Mouse (Mus musculus): Measurements from ENCODE around the gene Mterf2. TPM values are rescaled to one million over a fixed set of nuclear protein-coding genes. Genes with fewer than 3 reads are reported as not detected.

Gene Mterf2
- polyA plus RNA-seq, 1 experiment, result 0.46 TPM

DNA sequence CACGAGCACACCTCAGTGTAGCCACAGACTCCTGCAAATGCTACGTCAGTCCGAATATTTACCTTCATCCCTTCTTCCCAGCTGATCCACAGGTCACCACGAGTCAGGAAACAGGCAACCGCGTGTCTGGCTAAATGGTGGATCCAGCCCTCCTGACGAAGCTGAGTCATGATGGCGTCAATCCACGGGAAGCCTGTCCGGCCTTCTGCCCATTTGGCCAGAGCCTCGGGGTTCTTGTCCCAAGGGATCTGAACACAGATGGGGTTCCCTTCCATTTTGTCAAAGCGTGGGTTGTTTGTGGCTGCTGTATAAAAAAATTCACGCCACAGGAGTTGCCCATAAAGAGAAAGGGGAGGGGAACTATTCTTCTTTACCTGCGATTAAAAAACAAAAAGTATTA, 18.5 kb upstream of the Mterf2 start:
- no peaks in the 10 kb centered on the region for H3K9me3 ChIP-seq
- H3K4me1 ChIP-seq, result peaks cover 3% of the 10 kb centered on the region; the same call in 1 of the 2 replicates
- no peaks in the 10 kb centered on the region for H3K27me3 ChIP-seq (replicated peaks)
- no peak for TF ChIP-seq FLI1 (IDR thresholded peaks at IDR 0.05; ENCODE audit: low read length)
- TF ChIP-seq GATA1 (IDR thresholded peaks at IDR 0.05; ENCODE audit: borderline replicate concordance, low read length), result no peak
- H3K4me3 ChIP-seq (replicated peaks), result no peak overlapping the region
- peaks cover 88% of the 10 kb centered on the region for H3K36me3 ChIP-seq (replicated peaks; ENCODE audit: low read length)

DNA sequence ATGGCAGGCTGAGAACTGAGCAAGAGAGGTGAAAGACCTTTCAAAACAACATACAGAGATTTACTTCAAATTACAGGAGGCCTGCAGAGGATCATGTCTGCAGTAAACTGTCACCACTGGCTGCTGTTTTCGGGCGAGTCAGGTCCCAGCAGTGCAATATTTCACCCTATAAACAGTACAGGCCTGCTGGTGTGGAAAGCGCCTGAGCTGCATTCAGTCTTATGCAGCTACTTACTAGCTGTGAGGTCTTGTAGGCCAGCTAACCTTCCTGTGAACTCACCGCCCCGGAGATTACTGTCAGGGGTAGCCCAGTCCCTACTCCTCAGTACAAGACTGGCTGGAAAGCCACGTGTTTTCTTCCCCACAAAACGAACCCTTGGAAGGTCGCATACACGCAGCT, 13.6 kb upstream of the Mterf2 start:
- Histone ChIP-seq H3K36me3 (replicated peaks; ENCODE audit: low read length) (peaks cover 81% of the 10 kb centered on the region), H3K4me3 (replicated peaks) (no peak overlapping the region), H3K9me3 (no peaks in the 10 kb centered on the region), H3K27me3 (replicated peaks) (no peaks in the 10 kb centered on the region), H3K4me1 (peaks cover 8% of the 10 kb centered on the region)
- no peak for TF ChIP-seq GATA1 (IDR thresholded peaks at IDR 0.05; ENCODE audit: borderline replicate concordance, low read length)
- no peak for TF ChIP-seq FLI1 (IDR thresholded peaks at IDR 0.05; ENCODE audit: low read length)

DNA sequence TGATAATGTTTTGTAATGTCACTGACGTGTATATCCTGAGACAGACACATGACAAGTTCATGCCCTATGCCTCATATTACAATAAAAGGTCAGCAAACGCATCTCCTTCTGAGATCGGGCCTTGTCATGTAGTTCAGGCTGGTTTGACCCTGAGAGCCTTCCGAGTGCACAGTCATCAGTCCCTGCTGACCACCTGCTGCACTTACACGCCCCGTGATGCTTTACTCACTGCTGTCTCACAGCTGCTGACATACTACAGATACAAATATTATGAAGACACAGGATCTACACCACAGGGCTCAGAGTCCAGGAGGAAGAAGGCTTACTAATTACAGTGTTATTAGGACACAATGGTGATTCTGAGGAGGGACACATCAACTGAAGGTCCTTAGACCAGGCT, 8.7 kb upstream of the Mterf2 start:
- Histone ChIP-seq H3K4me1 (peaks cover 4% of the 10 kb centered on the region), H3K9me3 (no peaks in the 10 kb centered on the region), H3K4me3 (replicated peaks) (no peak overlapping the region), H3K36me3 (replicated peaks; ENCODE audit: low read length) (peaks cover 73% of the 10 kb centered on the region), H3K27me3 (replicated peaks) (no peaks in the 10 kb centered on the region)
- TF ChIP-seq GATA1 (IDR thresholded peaks at IDR 0.05; ENCODE audit: borderline replicate concordance, low read length) (no peak), FLI1 (IDR thresholded peaks at IDR 0.05; ENCODE audit: low read length) (no peak)

DNA sequence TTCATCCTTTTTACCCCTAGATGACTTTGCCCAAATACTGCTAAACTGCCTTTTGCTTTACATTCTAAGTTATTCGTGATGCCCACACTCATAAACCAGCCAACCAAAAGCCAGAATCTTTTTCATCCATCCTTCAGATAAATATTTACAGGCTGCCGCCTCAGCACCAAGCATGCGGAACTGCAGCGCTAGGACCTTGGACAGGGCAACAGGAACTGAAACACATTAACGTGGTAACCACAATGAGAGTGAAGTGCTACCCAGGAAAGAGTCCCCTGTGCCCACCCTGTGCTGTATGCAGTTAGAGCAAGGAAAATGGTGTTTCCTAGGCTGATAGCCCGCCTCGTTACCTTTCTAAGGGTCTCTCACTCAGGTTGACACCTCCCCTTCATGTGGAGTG, 626 bp upstream of the Mterf2 start:
- H3K9me3 ChIP-seq, result no peaks in the 10 kb centered on the region
- TF ChIP-seq GATA1 (IDR thresholded peaks at IDR 0.05; ENCODE audit: borderline replicate concordance, low read length) (no peak), FLI1 (IDR thresholded peaks at IDR 0.05; ENCODE audit: low read length) (no peak)
- peaks cover 56% of the 10 kb centered on the region for H3K36me3 ChIP-seq (replicated peaks; ENCODE audit: low read length)
- no peaks in the 10 kb centered on the region for H3K27me3 ChIP-seq (replicated peaks)
- peak overlapping the region; percentile 94 for H3K4me3 ChIP-seq (replicated peaks)
- H3K4me1 ChIP-seq, result peaks cover 48% of the 10 kb centered on the region

DNA sequence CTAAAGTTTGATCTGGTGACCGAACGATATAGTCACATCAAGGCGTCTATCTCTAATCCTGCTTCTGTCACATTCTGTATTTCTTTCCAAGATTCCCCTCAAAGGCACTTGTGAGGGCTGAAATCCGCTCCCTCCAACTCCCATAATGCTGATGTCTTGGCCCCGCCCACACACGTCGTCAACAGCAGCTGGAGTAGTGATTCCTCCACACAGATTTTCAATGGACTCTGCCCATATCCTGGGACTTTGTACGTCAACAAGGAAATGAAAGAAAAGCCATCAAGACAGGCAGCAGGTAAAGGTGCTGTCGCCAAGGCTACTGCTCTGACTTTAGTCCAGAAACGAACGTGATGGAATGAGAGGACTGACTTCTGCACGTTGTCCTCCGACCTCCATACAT, 2.6 kb downstream of the Mterf2 start:
- Histone ChIP-seq H3K4me1 (peaks cover 50% of the 10 kb centered on the region), H3K27me3 (replicated peaks) (no peaks in the 10 kb centered on the region), H3K4me3 (replicated peaks) (no peak overlapping the region), H3K9me3 (no peaks in the 10 kb centered on the region), H3K36me3 (replicated peaks; ENCODE audit: low read length) (peaks cover 61% of the 10 kb centered on the region)
- TF ChIP-seq FLI1 (IDR thresholded peaks at IDR 0.05; ENCODE audit: low read length) (no peak), GATA1 (IDR thresholded peaks at IDR 0.05; ENCODE audit: borderline replicate concordance, low read length) (no peak)

DNA sequence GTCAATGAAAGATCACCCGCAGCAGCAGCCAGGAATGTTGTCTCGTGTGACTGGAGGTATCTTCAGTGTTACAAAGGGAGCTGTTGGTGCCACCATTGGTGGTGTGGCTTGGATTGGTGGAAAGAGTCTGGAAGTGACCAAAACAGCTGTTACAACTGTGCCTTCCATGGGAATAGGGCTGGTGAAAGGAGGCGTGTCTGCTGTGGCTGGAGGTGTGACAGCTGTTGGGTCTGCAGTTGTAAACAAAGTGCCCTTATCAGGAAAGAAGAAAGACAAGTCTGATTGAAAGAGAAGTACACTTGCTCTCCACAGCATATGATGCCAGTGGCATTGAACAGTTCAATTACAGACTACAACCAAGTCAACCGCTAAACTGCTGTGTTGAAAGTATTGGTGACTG, 13.4 kb downstream of the Mterf2 start:
- Histone ChIP-seq H3K36me3 (replicated peaks; ENCODE audit: low read length) (peaks cover 73% of the 10 kb centered on the region), H3K27me3 (replicated peaks) (no peaks in the 10 kb centered on the region), H3K9me3 (no peaks in the 10 kb centered on the region; the same call in 1 of the 2 replicates), H3K4me1 (peaks cover 6% of the 10 kb centered on the region), H3K4me3 (replicated peaks) (no peak overlapping the region)
- TF ChIP-seq FLI1 (IDR thresholded peaks at IDR 0.05; ENCODE audit: low read length) (no peak), GATA1 (IDR thresholded peaks at IDR 0.05; ENCODE audit: borderline replicate concordance, low read length) (no peak)

DNA sequence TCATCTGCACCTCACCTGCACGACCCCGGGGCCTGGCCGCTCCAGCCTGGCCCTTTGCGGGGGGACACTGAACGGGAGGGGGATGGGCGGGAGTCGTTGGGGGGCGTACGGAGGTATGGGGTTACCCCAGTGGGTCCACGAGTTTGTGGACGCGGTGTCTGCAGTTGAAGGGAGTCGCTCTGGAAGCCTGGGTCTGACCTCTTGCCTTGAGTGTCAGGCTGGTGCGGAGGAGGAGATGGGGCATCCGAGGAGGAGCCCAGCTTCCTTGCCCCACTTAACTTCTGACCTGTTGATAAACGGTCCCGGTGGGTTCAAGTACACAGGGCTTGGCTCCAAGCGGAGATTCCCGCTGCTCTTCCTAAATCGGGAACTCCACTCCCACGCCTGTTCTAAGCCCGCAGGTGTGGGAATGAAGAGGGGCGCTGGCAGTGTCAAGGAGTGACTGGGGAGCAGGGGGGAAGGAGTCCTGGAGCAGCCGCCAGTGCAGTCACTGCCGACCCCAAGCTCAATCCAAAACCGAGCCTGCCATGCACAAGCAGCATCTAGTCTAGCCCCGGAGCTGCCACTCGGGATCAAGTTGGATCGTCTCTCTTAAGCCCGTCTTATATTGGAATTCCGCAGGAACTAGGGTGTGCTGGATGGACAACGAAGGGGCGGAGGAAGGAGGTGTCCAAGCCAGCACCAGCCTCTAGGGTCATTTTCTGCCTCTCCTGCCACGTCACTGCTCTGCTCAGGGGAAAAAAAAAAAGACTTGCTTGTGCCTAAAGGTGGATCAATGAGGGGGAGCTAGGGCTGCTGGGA, 24.5 kb downstream of the Mterf2 start:
- Histone ChIP-seq H3K27me3 (replicated peaks) (no peaks in the 10 kb centered on the region), H3K36me3 (replicated peaks; ENCODE audit: low read length) (no peaks in the 10 kb centered on the region), H3K4me3 (replicated peaks) (peak overlapping the region; percentile 93), H3K4me1 (peaks cover 21% of the 10 kb centered on the region), H3K9me3 (no peaks in the 10 kb centered on the region)
- TF ChIP-seq FLI1 (IDR thresholded peaks at IDR 0.05; ENCODE audit: low read length), result no peak
- TF ChIP-seq GATA1 (IDR thresholded peaks at IDR 0.05; ENCODE audit: borderline replicate concordance, low read length), result no peak

DNA sequence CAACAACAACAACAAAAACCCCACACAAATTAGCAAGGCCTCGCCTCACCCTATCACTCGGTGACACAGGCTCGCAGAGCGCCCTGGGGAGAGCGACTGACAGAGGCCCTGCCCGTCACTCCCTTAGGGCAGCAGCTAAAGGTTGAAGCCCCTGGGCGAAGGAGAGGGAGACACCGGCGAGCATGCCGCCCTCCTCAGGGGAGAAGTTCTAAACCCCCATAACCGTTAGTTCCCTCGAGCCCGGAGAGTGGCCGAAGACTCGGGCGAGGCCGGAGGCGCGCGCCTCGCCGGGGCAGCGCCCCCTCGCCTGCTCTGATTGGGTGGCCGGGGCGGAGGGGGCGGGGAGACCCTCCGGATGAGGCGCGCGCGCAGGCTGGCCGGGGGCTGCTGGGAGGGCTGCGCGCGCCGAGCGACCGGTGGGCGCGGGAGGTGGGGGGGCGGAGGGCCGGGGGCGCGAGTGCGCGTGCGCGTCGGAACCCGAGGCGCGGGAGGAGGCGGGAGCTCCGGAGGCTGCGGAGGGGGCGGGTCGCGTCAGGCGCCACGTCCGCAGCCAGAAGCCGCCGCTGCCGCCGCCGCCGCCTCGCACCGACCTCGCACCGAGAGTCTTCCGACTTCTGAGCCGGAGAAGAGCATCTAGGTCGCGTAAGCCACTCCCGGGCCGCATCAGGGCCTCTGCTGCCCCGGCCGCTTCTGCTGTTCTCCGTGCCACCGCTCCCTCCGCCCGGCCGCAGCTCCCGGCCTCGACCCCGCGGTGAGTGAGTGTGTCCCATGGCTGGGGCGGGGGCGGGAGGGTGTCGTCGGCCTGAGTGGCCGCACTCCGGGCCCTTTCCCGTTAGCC, 25.4 kb downstream of the Mterf2 start, which contains the start of the genes Fhl4 and Tmem263:
Gene Fhl4 (minus strand): TSS at position 249 of the 838 bp plus-strand sequence.
Gene Tmem263 (plus strand): TSS at position 381 of the 838 bp plus-strand sequence.
- H3K4me3 ChIP-seq (replicated peaks), result peak within 1 kb of the TSS; percentile 93
- no peaks in the 10 kb centered on the region for H3K27me3 ChIP-seq (replicated peaks)
- H3K36me3 ChIP-seq (replicated peaks; ENCODE audit: low read length), result no peaks in the 10 kb centered on the region
- peaks cover 21% of the 10 kb centered on the region for H3K4me1 ChIP-seq
- TF ChIP-seq GATA1 (IDR thresholded peaks at IDR 0.05; ENCODE audit: borderline replicate concordance, low read length), result no peak
- TF ChIP-seq FLI1 (IDR thresholded peaks at IDR 0.05; ENCODE audit: low read length), result no peak
- no peaks in the 10 kb centered on the region for H3K9me3 ChIP-seq

DNA sequence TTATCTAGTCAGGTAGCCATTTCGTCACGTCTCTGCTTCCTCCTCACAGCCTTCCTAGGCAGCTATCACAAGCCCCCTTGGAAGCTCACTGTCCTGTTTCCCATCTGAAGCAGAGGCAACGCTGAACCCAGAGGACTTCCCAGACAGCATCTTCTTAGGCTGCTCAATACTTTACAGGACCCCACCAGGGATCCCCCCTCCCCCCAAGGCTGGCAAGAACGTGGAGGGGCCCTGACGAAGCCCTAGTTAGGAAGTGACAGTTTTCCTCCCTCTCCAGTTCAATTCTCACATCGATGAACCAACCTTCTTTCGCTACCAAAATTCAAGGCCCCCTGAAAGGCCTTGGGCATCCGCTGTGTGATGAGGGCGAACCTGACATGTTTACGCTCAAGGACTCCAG, 26.0 kb downstream of the Mterf2 start:
- Histone ChIP-seq H3K36me3 (replicated peaks; ENCODE audit: low read length) (no peaks in the 10 kb centered on the region), H3K27me3 (replicated peaks) (no peaks in the 10 kb centered on the region), H3K9me3 (no peaks in the 10 kb centered on the region), H3K4me1 (peaks cover 21% of the 10 kb centered on the region), H3K4me3 (replicated peaks) (peak overlapping the region; percentile 93)
- no peak for TF ChIP-seq FLI1 (IDR thresholded peaks at IDR 0.05; ENCODE audit: low read length)
- TF ChIP-seq GATA1 (IDR thresholded peaks at IDR 0.05; ENCODE audit: borderline replicate concordance, low read length), result no peak
